Mouse (Mus musculus): ENCODE data around the gene Gm10283. TPM values are rescaled to one million over a fixed set of nuclear protein-coding genes. Genes with fewer than 3 reads are reported as not detected.

Gene Gm10283
- total and polyA plus RNA-seq, 3 experiments = not detected

DNA sequence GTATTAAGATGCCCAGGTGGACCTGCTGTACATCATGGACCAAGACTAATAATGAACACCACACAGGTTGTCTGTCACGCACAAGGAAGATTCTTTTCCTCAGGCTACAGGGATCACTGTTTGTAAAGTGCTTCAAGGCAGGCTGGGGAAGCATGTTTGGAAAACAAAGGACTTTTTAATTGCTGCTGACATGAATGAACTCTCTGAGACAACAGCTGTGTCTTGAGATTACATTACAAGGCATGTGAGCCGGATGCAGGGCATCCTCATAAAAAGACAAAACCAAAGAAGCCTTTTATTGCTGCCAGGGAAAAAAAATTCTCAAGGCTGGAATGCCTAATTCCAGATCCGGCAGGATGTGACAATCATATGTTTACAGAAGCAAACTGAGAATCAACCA lies 64.4 kb downstream of the Gm10283 start:
- no peaks in the 10 kb centered on the region for H3K36me3 ChIP-seq (replicated peaks)
- no peaks in the 10 kb centered on the region for H3K9me3 ChIP-seq (replicated peaks)
- H3K4me1 ChIP-seq (ENCODE audit: insufficient read depth, low read depth, low read length) = no peaks in the 10 kb centered on the region
- H3K27me3 ChIP-seq (ENCODE audit: insufficient read depth, low read length) = 0 out of 2 replicates have a peak, but pooled peaks cover 2% of the 10 kb centered on the region
- no peak overlapping the region for H3K4me3 ChIP-seq (ENCODE audit: low read depth, low read length)
- no peak for ATAC-seq (ENCODE audit: extremely low read depth, insufficient number of reproducible peaks, low FRiP score, poor library complexity, severe bottlenecking)
- no peak for TF ChIP-seq GATA1 (IDR thresholded peaks at IDR 0.05; ENCODE audit: borderline replicate concordance, low read length)
- TF ChIP-seq POLR2AphosphoS5 (IDR thresholded peaks at IDR 0.05; ENCODE audit: insufficient replicate concordance, low read depth, low read length) = no peak
- TF ChIP-seq CTCF (IDR thresholded peaks at IDR 0.05; ENCODE audit: low read depth, low read length) = no peak
- TF ChIP-seq TAL1 (conservative IDR thresholded peaks at IDR 0.05; ENCODE audit: low read depth, low read length) = no peak
- TF ChIP-seq GATA2 (IDR thresholded peaks at IDR 0.05; ENCODE audit: borderline replicate concordance, low read depth, low read length) = no peak
- no peak for DNase-seq (ENCODE audit: low spot score)

DNA sequence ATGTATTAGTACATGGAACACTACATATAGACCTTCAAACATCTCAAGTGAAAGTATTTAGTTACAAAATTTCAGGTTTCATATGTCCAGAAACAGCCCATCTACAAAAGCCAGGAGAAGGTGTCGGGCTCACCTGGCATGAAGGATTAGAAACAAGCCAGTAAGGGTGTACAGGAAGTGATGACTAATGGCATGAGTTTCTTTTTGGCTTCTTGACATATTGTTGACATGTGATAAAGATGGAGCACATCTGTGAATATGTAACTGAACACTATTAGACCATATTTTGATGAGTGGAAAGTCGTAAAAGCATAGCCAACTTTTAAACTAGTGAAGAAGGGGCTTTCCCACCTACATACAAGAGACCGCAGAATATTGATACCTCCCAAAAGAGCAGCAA lies 66.1 kb downstream of the Gm10283 start:
- Histone ChIP-seq H3K4me3 (ENCODE audit: low read depth, low read length) (no peak overlapping the region), H3K4me1 (ENCODE audit: insufficient read depth, low read depth, low read length) (no peaks in the 10 kb centered on the region), H3K36me3 (replicated peaks) (no peaks in the 10 kb centered on the region), H3K27me3 (ENCODE audit: insufficient read depth, low read length) (0 out of 2 replicates have a peak, but pooled peaks cover 2% of the 10 kb centered on the region), H3K9me3 (replicated peaks) (no peaks in the 10 kb centered on the region)
- ATAC-seq (ENCODE audit: extremely low read depth, insufficient number of reproducible peaks, low FRiP score, poor library complexity, severe bottlenecking) (no peak), DNase-seq (ENCODE audit: low spot score) (no peak)
- TF ChIP-seq POLR2AphosphoS5 (IDR thresholded peaks at IDR 0.05; ENCODE audit: insufficient replicate concordance, low read depth, low read length) (no peak), GATA2 (IDR thresholded peaks at IDR 0.05; ENCODE audit: borderline replicate concordance, low read depth, low read length) (no peak), TAL1 (conservative IDR thresholded peaks at IDR 0.05; ENCODE audit: low read depth, low read length) (no peak), CTCF (IDR thresholded peaks at IDR 0.05; ENCODE audit: low read depth, low read length) (no peak), GATA1 (IDR thresholded peaks at IDR 0.05; ENCODE audit: borderline replicate concordance, low read length) (no peak)

DNA sequence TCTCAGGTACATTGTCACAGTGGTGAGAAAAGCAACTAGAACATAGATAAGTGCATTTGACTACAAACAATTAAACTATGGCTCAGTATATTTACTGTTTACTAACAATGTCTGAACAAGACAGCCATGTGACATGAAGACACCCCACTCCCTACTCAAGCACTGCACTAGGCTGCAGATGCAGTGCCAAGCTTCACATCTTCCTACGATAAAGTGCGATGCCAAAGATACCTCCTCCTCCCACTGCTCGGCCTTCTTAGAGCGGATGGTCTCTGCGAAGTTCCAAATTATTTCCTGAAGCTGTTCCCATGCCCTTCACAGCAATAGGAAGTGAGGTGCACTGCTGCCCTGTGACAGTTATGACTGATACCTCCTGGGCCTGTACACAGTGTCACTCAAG lies 70.3 kb downstream of the Gm10283 start:
- H3K9me3 ChIP-seq (replicated peaks) = no peaks in the 10 kb centered on the region
- TF ChIP-seq TAL1 (conservative IDR thresholded peaks at IDR 0.05; ENCODE audit: low read depth, low read length) (no peak), CTCF (IDR thresholded peaks at IDR 0.05; ENCODE audit: low read depth, low read length) (no peak), GATA2 (IDR thresholded peaks at IDR 0.05; ENCODE audit: borderline replicate concordance, low read depth, low read length) (no peak), GATA1 (IDR thresholded peaks at IDR 0.05; ENCODE audit: borderline replicate concordance, low read length) (no peak), POLR2AphosphoS5 (IDR thresholded peaks at IDR 0.05; ENCODE audit: insufficient replicate concordance, low read depth, low read length) (no peak)
- no peaks in the 10 kb centered on the region for H3K4me1 ChIP-seq (ENCODE audit: insufficient read depth, low read depth, low read length)
- no peaks in the 10 kb centered on the region for H3K27me3 ChIP-seq (ENCODE audit: insufficient read depth, low read length)
- DNase-seq (ENCODE audit: low spot score) = no peak
- no peaks in the 10 kb centered on the region for H3K36me3 ChIP-seq (replicated peaks)
- no peak overlapping the region for H3K4me3 ChIP-seq (ENCODE audit: low read depth, low read length)
- no peak for ATAC-seq (ENCODE audit: extremely low read depth, insufficient number of reproducible peaks, low FRiP score, poor library complexity, severe bottlenecking)

DNA sequence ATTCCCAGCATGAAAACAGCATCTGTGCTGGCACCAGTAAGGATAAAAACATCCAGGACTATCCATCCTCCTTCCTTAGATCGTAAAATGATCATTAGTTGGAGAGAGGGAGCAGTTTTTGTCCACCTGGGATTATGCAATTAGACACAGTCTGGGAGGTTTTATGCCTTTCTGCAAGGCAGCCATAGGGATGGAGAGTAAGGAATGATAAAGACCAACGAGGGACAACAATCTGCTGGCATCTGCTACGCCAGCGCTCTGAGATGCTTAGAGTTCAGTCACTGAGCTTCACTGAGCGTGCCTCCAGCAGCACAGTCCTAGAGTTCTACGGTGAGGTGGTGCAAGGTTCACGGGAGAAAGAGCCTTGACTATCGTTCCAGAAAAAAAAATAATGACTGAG lies 96.6 kb downstream of the Gm10283 start:
- Histone ChIP-seq H3K9me3 (replicated peaks) (no peaks in the 10 kb centered on the region), H3K36me3 (replicated peaks) (no peaks in the 10 kb centered on the region), H3K4me1 (ENCODE audit: insufficient read depth, low read depth, low read length) (no peaks in the 10 kb centered on the region), H3K27me3 (ENCODE audit: insufficient read depth, low read length) (no peaks in the 10 kb centered on the region), H3K4me3 (ENCODE audit: low read depth, low read length) (no peak overlapping the region)
- DNase-seq (ENCODE audit: low spot score) = no peak
- ATAC-seq (ENCODE audit: extremely low read depth, insufficient number of reproducible peaks, low FRiP score, poor library complexity, severe bottlenecking) = no peak
- TF ChIP-seq CTCF (IDR thresholded peaks at IDR 0.05; ENCODE audit: low read depth, low read length) (no peak), POLR2AphosphoS5 (IDR thresholded peaks at IDR 0.05; ENCODE audit: insufficient replicate concordance, low read depth, low read length) (no peak), TAL1 (conservative IDR thresholded peaks at IDR 0.05; ENCODE audit: low read depth, low read length) (no peak), GATA1 (IDR thresholded peaks at IDR 0.05; ENCODE audit: borderline replicate concordance, low read length) (no peak), GATA2 (IDR thresholded peaks at IDR 0.05; ENCODE audit: borderline replicate concordance, low read depth, low read length) (no peak)

DNA sequence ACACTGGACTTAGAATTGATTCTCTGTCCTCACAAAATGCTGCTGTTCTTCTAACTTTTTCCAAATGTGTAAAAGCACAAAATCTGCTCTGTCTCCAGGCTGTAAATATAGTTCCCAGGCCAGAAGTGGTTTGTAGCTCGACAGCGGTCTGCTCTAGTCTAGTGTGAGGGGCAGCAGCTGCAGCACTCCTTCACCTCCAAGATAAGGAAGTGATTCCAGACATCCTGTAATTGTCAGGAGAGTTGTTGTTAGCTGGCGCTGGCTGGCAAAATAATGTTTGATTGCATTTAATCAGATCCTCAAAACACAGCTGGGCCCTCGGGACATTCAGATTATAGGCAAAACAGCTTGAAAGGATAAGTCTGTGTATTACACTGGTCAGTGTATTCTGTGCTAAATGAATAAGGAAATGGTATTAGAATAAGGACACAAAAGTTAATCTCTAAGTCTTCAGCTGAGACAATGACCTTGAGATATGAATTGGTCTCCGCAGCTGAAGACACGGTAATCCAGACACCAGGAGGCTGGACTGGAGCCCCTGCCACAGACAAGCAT lies 97.9 kb downstream of the Gm10283 start:
- DNase-seq (ENCODE audit: low spot score) (no peak), ATAC-seq (ENCODE audit: extremely low read depth, insufficient number of reproducible peaks, low FRiP score, poor library complexity, severe bottlenecking) (no peak)
- Histone ChIP-seq H3K4me1 (ENCODE audit: insufficient read depth, low read depth, low read length) (no peaks in the 10 kb centered on the region), H3K9me3 (replicated peaks) (no peaks in the 10 kb centered on the region), H3K4me3 (ENCODE audit: low read depth, low read length) (no peak overlapping the region), H3K36me3 (replicated peaks) (no peaks in the 10 kb centered on the region), H3K27me3 (ENCODE audit: insufficient read depth, low read length) (no peaks in the 10 kb centered on the region)
- TF ChIP-seq TAL1 (conservative IDR thresholded peaks at IDR 0.05; ENCODE audit: low read depth, low read length) = no peak
- no peak for TF ChIP-seq GATA1 (IDR thresholded peaks at IDR 0.05; ENCODE audit: borderline replicate concordance, low read length)
- TF ChIP-seq GATA2 (IDR thresholded peaks at IDR 0.05; ENCODE audit: borderline replicate concordance, low read depth, low read length) = no peak
- TF ChIP-seq POLR2AphosphoS5 (IDR thresholded peaks at IDR 0.05; ENCODE audit: insufficient replicate concordance, low read depth, low read length) = no peak
- no peak for TF ChIP-seq CTCF (IDR thresholded peaks at IDR 0.05; ENCODE audit: low read depth, low read length)

DNA sequence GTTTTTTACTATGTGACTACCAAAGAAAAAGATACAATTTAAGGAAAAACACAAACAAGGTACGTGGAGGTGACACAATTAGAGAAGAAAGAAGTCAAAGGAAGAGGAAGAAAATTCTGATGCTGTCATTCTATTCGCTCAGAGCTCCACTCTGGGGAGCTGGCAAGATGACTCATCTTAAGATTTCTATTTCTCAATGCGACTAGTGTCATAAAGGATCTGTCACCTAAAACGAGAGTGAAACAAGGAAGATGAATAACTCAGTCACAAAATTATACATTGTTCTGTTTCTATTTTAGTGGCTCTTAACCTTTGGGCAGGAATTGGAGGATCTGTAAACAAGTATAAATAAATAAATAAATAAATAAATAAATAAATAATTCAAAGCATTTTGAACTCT lies 109.3 kb downstream of the Gm10283 start:
- no peak for ATAC-seq (ENCODE audit: extremely low read depth, insufficient number of reproducible peaks, low FRiP score, poor library complexity, severe bottlenecking)
- no peak for TF ChIP-seq GATA2 (IDR thresholded peaks at IDR 0.05; ENCODE audit: borderline replicate concordance, low read depth, low read length)
- no peak for TF ChIP-seq GATA1 (IDR thresholded peaks at IDR 0.05; ENCODE audit: borderline replicate concordance, low read length)
- no peak for TF ChIP-seq POLR2AphosphoS5 (IDR thresholded peaks at IDR 0.05; ENCODE audit: insufficient replicate concordance, low read depth, low read length)
- TF ChIP-seq CTCF (IDR thresholded peaks at IDR 0.05; ENCODE audit: low read depth, low read length) = no peak
- TF ChIP-seq TAL1 (conservative IDR thresholded peaks at IDR 0.05; ENCODE audit: low read depth, low read length) = no peak
- Histone ChIP-seq H3K36me3 (replicated peaks) (no peaks in the 10 kb centered on the region), H3K9me3 (replicated peaks) (no peaks in the 10 kb centered on the region), H3K4me1 (ENCODE audit: insufficient read depth, low read depth, low read length) (no peaks in the 10 kb centered on the region), H3K27me3 (ENCODE audit: insufficient read depth, low read length) (no peaks in the 10 kb centered on the region), H3K4me3 (ENCODE audit: low read depth, low read length) (no peak overlapping the region)
- no peak for DNase-seq (ENCODE audit: low spot score)

All from G1E (cell line).